Mouse (Mus musculus) kidney, postnatal 36 days (tissue): ENCODE measurements at regions not wholly inside any gene's neighbourhood (a gene's known extent, or its start where the extent isn't known, plus 50 kb on each side); places are given as distances from the start of the nearest gene placed in this dataset.

Experiments used
- DNase-seq, 2 experiments: peaks; one replicate each; pipeline ENCODE4 v3.0.0; 2021 to 2022; ENCODE audit warnings: mixed read lengths in 2 of 2

GRCm38 (mm10) chr12:119527760-119528159 is 213.7 kb downstream of the Macc1 start:
- DNase-seq = no peak

GRCm38 (mm10) chr12:119548376-119548775 is 234.3 kb downstream of the Macc1 start:
- peak; percentile 1 to 28 for DNase-seq

- peak; percentile 7 to 28 for DNase-seq
These were observed 262.6 kb downstream of the Macc1 start for GRCm38 (mm10) chr12:119576690-119577089.

GRCm38 (mm10) chr12:119577280-119577679 is 263.2 kb downstream of the Macc1 start:
- DNase-seq = no peak

- DNase-seq = peak in 1 of 2 experiments; percentile 12
These were observed 287.3 kb downstream of the Macc1 start for GRCm38 (mm10) chr12:119601361-119601760.

- DNase-seq = no peak
These were observed 310.2 kb downstream of the Macc1 start for GRCm38 (mm10) chr12:119624238-119624637.

- no peak for DNase-seq
These were observed 290.3 kb upstream of the Tmem196 start for GRCm38 (mm10) chr12:119655366-119655765.
